Mouse (Mus musculus): ENCODE results near the gene Polr2l.

The Polr2l gene

GRCm38 (mm10) chr7:141431434-141432185 lies 43.3 kb downstream of the Polr2l start:
- no peak for DNase-seq

DNA sequence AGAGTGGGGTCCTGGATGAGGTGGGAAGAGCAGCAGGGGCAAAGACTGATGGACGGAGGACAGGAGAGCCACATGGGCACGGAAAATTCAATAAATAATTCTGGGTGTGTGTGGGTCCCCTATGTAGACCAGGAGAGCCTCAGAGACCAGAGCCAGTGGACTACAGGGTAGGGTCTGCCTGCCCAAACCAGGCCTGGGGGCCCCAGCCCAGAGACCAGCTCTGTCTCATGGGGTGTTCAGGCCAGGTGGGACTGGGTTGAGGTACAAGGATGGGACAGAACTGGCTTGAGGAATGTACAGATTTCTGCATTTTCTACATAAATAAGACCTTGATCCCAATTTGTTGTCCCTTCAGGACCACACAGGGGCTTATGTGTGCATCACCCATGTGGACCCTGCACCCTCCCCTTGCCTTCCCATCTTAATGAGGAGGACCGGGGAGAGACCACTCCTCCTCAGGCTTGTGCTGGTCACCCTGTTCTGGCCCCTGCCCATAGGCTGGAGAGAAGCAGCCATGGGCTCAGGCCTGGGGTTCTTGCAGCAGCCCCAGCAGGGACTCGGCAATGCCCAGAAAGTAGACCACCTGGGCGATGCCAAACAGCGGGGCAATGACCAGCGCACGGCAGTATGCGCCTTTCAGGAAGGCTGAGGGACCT lies 44.2 kb downstream of the Polr2l start:
- DNase-seq, result no peak

DNA sequence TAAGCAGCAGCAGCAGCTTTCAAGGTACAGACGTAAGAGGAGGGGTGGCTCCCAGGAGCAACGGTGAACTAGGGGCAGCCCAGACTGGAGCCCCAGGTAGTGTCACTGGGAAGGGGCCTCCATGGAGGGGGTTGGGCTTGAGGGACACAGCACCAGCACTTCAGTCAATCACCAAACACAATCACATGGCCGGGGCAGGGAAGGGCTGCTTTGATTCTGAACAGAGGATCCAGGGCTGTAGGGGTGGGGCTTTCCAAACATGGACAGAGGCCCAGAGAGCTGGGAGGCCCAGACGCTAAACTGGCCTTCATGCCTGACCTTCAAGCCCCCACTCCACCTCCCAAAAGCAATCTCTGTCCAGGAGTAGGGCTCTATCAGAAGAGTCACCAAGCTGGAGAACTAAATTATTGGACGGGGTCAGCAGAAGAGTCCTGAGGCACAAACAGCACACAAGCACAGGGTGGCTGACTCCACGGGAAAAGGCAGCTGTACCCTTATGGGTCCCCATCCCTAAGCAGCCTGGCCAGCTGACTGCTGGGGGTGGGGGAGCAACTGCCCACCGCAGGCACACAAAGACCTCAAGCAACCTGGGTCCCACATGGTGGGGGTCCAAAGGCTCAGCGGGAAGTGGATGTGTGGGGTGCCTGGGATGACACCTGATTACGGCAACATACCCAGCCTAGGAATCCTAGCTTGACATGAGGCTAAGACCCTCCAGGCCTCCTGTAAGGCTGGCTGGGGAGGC lies 44.9 kb downstream of the Polr2l start:
- no peak for DNase-seq

DNA sequence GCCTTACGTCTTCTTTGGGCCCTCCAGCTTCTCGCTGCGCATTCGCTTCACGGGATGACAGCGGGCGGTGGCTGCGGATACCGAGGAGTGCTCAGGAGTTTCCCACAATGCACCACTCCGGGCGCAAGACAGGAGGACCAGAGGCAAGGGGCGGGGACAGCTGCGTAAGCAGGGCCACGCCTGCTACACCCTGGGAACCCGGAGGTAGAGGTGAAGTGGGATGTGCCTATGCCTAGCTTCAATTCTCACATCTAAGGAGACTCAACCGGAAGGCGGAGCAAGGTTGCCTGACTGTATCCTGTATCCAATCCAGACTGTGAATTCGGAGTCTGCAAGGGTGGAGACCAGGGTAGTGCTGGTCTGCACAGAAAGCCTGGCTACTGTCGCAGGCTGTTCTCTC lies 45.6 kb downstream of the Polr2l start, which contains the start of gene Cend1:
Cend1 (minus strand) TSS at position 182 of the 400 bp plus-strand sequence.
- DNase-seq, result peak; percentile 24

- no peak for DNase-seq
Observed at GRCm38 (mm10) chr7:141428701-141429100, 46.2 kb downstream of the Polr2l start.

DNA sequence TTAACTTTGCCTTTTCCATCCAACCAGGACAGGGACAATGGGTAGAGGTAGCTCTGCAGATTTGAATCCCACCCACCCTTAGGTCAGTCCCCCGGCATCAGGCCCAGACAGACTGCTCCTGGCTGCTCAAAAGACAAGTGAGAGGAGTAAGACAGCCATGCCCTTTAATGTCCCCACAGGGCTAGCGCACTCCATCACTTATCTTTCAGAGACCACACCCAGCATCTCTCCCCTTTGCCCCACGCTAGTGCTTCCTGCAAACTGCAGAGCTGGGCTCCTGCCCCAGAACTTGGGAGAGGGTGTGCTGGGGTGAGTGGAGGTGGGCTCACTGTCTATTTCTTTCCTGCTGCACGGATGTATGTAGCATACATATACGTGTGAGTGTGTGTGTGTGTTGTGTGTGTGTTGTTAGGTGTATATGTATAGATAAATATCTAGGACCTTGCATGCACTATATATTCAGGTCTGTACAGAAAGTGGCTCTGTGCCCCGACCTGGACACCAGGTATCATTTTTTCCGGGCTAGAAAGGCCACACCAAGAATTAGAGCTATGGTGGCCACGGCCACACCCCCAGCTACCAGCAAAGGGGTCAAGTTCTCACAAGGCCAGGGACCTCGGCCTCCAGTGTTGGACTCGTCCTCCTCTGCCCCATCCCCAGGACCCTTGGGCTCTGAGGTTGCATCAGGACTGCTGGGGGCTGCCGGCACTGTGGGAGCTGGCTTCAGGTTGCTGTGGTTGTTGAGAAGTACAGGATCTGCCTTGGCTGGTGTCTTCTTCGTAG lies 47.8 kb downstream of the Polr2l start:
- no peak for DNase-seq

DNA sequence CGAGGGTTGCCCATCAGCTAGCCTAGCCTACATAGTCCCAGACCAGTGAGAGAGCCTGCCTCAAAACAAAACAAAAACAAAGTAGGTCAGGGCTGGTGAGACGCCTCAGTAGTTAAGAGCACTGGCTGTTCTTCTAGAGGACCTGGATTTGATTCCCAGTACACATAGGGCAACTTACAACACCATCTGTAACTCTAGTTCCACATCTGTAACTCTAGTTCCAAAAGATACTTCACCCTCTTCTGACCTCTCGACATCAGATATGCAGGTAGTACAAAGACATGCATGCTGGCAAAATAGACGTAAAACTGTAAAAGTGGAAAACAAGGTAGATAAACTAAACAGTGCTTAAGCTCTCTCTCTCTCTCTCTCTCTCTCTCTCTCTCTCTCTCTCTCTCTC lies 51.1 kb downstream of the Polr2l start:
- DNase-seq, result no peak
